Mouse (Mus musculus): ENCODE measurements around the gene Gper1.

Gene Gper1

DNA sequence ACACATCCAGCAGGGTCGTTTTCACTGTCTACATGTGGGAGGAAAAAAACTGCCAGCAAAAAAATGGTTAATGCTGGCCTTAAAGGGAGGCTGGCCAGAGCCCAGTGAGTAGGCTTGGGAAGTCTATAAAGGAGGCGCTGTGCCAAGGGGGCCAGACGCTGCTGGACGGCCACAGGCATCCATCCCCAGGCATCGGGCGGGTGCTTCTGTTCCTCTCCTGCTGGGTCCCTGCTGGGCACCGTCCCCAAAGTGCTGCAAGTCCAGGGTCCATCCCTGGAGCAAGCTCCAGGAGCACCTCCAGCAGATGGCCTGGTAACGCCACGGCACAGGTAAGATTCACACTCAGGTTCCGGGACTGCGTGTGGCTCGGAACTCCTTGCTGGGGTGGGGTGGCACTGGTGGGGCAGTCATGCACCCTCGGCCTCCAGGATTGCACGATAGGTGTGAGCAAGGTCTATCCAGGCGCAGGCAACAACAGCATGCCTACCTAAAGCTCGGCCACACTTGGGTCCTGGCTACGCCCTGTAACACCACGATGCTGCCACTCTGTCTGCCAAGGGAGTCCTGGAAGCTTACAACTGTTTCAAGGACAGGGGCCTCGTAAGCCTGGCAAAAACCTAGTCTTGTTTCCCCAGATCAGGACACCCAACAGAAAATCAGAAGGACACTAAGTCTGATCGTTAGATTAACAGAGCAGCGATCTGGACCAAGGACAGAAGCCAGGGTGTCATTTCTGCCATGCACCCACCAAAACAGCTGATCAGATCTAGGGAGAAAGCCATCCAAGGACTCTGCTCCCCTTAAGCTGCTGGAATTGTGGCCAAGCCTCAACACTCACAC, at the start of gene Gper1:
Gper1 (plus strand) TSS at position 126 of the 840 bp plus-strand sequence.
- no peak for DNase-seq (ENCODE audit: low spot score in 2 of 2)

GRCm38 (mm10) chr5:139373889-139374444, 49.0 kb upstream of the Gper1 start:
- DNase-seq (ENCODE audit: low spot score in 2 of 2) = no peak

DNA sequence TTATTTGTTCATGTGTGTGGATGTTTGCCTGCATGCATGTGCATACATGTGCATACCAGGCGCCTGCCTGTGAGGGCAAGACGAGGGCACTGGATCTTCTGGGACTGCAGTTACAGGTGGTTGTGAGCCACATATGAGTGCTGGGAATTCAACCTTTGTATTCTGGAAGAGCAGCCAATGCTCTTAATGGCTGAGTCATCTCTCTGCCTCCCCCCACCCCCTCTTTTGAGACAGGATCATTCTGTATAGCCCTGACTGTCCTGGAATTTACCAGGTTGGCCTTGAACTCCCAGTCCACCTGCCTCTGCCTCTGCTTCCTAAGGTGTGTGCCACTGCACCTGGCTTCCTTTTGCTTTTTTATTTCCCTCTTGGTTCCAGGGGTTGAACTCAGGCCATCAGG, 48.1 kb upstream of the Gper1 start:
- no peak for DNase-seq (ENCODE audit: low spot score in 2 of 2)

DNA sequence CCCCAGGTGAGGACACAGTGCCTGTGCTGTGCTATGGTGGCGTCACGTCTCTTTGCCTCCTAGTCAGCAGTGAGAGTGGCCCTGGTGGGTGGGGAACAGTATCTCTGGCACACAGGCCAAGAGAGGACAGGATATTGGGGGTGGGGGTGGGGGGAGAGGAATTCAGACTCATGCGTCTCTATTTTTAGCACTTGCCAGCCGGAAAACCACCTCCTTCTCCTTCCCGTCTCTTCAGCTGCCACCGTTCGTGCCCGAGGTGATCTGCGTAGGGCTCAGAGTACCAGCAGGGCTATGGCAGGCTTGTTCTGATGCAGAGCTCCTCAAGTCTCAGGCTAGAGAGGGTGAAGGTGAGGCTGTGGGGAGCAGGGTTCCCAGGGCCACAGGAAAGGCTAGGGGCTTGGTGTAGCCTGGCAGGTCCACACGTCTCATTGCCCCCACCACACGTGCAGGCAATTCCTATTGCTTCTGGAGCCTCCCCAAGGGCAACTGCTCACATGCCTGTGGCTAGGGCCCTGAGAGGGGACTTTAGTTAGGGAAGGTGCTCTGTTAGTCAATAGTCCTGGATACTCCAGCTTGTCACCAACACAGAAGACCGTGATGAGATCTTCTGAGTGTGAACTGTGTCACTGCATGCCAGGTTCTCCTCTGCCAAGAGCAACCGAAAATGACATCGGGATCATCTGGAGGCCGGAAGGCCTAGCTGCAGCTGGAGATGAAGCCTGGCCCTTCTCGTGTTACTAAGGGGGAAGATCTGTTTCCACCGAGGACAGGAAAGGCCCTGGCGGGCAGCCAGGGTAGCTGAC, 45.3 kb upstream of the Gper1 start, which contains the start of gene Gpr146:
Gpr146 (plus strand) TSS at position 230 of the 803 bp plus-strand sequence.
- DNase-seq (ENCODE audit: low spot score in 2 of 2) = peak; percentile 66 to 78

- DNase-seq (ENCODE audit: low spot score in 2 of 2) = no peak
Measured at GRCm38 (mm10) chr5:139378271-139378556, 44.7 kb upstream of the Gper1 start.

GRCm38 (mm10) chr5:139378986-139379629, 43.8 kb upstream of the Gper1 start:
- DNase-seq (ENCODE audit: low spot score in 2 of 2) = peak; percentile 52 to 78

- DNase-seq (ENCODE audit: low spot score in 2 of 2) = no peak
Measured at GRCm38 (mm10) chr5:139379771-139380384, 43.1 kb upstream of the Gper1 start.

DNA sequence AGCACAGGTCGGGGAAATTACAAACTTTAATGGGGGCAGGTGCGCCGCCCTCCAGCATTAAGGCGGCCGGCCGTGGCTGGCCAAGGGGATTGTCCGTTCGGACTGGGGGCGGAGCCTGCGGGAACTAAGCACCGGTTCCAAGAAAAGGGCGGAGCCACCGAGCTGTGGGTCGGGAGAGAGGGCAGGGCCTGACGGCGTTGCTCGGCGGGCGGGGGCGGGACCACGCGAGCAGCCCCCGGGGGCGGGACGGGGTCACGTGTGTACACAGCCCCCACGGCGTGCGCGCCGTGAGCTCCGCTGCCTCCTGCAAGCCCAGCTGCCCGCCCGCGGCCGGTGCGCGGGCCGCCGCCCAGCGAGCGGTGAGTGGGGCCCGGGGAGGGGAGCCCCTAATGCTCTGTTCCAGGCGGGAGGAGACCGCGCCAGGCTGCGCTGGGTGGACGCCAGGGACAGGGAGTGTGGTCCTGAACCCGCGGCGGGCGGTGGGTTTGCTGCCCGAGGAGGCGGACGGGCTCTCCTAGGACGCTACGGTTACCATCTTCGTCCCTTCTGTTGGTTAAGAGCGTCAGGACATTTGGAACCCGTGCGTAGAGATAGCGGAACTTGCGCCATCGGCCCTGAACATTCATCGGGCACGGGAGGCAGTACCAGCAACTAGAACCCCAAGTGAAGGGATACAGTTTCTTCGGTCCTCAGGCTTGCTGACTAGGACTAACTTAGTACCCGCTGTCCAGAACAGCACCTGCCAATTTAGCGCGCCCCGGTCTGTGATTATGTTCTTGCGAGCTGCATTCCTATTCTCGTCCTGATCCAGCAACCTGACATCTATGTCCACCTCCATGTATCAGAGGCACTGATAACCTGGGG, 42.3 kb upstream of the Gper1 start:
- peak; percentile 96 for DNase-seq (ENCODE audit: low spot score in 2 of 2)

GRCm38 (mm10) chr5:139381586-139382513, 41.1 kb upstream of the Gper1 start:
- DNase-seq (ENCODE audit: low spot score in 2 of 2) = peak; percentile 76 to 81

- DNase-seq (ENCODE audit: low spot score in 2 of 2) = peak; percentile 76 to 85
Measured at GRCm38 (mm10) chr5:139382760-139383159, 40.2 kb upstream of the Gper1 start.

DNA sequence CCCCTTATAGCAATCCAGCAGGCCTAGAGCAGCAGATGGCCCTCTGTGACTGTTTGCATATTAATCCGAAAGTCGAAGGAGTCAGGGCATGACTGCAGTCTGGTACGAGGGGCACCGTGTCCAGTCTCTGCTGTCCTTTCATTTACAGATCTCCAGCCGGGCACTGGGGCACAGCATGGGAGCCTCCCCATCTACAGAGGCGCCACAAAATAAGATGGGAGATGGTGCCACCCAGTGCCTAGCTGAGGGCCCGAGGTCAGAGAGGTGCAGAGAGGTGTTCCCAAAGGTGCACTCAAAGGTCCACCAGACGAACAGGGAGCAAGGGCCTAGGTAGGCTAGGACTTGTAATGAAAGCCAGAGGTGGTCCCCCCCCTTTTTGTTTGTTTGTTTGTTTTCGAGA, 39.7 kb upstream of the Gper1 start:
- DNase-seq (ENCODE audit: low spot score in 2 of 2) = peak in 1 of 2 experiments; percentile 68

- peak in 1 of 2 experiments; percentile 66 for DNase-seq (ENCODE audit: low spot score in 2 of 2)
Measured at GRCm38 (mm10) chr5:139384531-139384930, 38.4 kb upstream of the Gper1 start.

GRCm38 (mm10) chr5:139386047-139386446, 36.9 kb upstream of the Gper1 start:
- DNase-seq (ENCODE audit: low spot score in 2 of 2) = no peak

- DNase-seq (ENCODE audit: low spot score in 2 of 2) = peak in 1 of 2 experiments; percentile 69
Measured at GRCm38 (mm10) chr5:139387329-139388194, 35.4 kb upstream of the Gper1 start.

DNA sequence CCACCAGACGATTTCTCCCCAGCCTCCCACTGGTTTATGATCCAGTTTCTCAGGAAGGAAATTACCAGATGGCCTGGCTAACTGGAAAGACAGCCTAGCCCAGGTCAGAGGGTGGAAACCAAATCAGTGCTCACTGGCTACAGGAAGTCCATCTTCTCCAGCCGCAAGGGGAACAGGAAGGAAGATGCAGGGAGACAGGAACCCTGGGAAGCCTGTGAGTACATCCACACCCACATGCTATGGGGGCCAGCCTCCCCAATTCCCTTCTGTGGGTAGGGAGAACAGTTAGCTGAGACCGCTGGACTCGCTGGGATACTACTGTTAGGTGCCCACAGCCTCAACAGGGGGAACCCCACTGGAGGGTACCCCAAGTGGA, 34.8 kb upstream of the Gper1 start:
- DNase-seq (ENCODE audit: low spot score in 2 of 2) = no peak

DNA sequence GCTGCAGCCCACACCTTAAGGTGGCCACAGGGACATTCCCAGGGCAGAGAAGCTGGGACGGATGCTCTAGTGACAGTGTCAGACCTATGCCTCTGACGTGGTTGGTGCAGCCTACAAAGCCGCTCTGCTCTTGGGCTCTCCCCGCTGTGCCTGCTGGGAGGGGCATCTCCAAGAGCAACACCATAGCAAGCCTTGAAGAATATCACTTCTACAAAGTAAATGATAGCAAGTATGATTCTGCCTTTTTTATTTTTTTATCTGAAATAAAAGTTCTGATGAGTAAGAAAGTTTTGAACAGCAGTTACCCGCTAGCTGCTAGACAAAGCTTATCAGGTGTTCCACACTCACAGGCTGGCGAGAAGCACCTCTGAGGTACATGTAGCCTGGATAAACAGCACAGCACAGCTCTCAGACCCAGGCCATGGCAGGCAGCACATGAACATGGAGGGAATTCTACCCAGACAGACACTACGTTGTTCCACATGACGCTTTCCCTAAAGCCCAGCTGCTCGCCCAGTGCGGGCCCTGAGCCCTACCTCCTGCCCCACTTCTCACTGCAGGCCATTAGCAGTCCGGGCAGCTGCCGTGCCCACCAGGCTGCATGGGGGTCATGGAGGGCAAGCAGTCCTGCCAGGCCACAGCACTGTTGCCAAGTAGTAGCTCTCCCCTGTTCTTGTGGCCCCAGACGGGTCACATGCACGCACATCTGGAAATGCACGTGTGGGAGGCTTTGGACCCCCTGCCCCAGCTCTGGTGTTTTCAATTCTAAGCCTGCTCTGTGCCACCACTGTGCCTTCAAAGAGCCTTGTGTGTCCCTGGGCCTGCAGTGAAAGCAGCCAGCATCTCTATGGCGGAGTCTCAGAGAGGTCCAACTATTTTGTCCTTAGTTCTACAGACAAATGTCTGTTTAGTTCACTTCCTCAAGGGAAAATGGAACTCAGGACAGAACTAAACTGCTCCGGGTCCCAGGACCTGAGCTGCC, 34.0 kb upstream of the Gper1 start:
- DNase-seq (ENCODE audit: low spot score in 2 of 2) = peak; percentile 62 to 79

DNA sequence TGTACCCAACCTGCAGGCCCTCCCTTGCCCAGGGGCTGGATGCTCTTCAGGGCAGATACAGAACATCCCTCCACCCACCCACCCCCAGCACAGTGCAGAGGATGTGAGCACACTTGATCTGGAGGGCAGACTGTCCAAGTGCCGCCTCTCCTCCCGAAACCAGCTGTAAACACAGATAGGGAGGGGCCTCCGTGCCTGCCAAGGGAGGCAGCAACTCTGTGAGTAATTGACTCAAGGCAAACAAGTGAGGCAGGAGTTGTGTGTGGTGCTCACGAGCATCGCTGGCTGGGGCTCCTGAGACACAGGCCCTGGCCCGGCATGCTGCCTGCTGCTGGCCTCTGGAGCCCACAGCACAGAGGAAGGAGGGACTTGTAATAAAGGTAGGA, 33.3 kb upstream of the Gper1 start:
- DNase-seq (ENCODE audit: low spot score in 2 of 2) = peak; percentile 84 to 89
